Mouse (Mus musculus) left cerebral cortex, adult 2 months (tissue): ENCODE results near the gene Tacc2. TPM values are rescaled to one million over a fixed set of nuclear protein-coding genes. Genes with fewer than 3 reads are reported as not detected.

ENCODE experiments used
- DNase-seq, 2 experiments: peaks; one replicate each; pipeline ENCODE4 v3.0.0; 2021 to 2022; ENCODE audit warnings: low spot score in 2 of 2, mixed read lengths in 1 of 2; ENCODE audit errors: extremely low spot score in 1 of 2
- H3K27ac ChIP-seq: fragments of 200-600 bp; 2 replicates; pipeline ENCODE4 v1.8.1; 2022
- H3K4me3 ChIP-seq: fragments of 200-600 bp; 2 replicates; pipeline ENCODE4 v1.8.1; 2022
- CTCF ChIP-seq: fragments of 200-600 bp; IDR thresholded peaks from 2 replicates; pipeline ENCODE4 v1.8.1; 2022; ENCODE audit warnings: antibody characterized with exemption, mild to moderate bottlenecking, moderate library complexity
- intact Hi-C: fragments of 180-260 bp; cut with DNase I; formaldehyde crosslinking; loops from one replicate; pipeline ENCODE4 v1.15.1; 2025
- total RNA-seq, 2 experiments: library from RNA; stranded (reverse); gene quantifications; 2 replicates each; pipeline ENCODE4 v1.2.3; 2021

Gene Tacc2
- total RNA-seq, 2 experiments from 2014 or later = 65.9 to 67.6 TPM

DNA sequence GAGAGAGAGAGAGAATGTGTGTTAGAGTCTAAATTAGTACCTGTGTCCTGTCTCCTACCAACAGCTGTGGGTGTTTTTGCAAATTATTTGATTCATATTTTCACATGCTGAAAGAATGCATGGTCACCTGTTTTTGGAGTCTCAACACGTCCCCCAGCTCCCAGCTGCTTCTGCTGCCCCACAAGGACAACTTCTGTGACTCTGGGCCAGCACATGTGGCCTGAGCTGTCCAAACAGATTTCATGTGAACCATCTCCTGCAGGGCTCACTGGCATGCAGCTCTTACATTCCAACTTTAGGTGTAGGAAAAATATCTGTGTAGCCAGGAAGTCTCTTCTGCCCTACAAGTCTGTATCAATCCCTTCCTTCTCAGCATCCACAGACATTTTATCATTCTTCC, 51.4 kb downstream of the Tacc2 start:
- Histone ChIP-seq H3K4me3 (no peak overlapping the region), H3K27ac (no peak overlapping the region)
- TF ChIP-seq CTCF = no peak
- no peak for DNase-seq
- intact Hi-C loops = no loop called here

DNA sequence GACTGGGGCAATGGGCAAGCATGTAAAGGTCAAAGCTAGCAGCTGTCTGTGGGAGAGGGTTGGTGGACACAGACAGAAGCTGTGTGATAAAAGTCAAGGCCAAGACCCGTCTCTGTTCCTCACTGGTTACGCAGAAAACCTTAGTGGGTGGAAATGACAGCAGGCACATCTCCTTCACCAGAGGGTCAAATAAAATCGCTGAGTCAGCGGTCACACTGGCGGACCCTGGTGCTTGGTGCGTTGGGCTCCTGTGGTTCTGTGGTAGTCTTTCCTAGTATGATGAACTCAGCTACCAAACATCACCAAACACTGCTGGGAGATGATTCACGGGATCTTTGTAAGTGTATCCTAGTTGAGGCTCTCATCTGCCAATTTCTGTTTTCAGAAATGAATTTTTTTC, 52.8 kb downstream of the Tacc2 start:
- no peak for TF ChIP-seq CTCF
- intact Hi-C loops = no loop called here
- no peak for DNase-seq
- Histone ChIP-seq H3K27ac (no peak overlapping the region), H3K4me3 (no peak overlapping the region)

DNA sequence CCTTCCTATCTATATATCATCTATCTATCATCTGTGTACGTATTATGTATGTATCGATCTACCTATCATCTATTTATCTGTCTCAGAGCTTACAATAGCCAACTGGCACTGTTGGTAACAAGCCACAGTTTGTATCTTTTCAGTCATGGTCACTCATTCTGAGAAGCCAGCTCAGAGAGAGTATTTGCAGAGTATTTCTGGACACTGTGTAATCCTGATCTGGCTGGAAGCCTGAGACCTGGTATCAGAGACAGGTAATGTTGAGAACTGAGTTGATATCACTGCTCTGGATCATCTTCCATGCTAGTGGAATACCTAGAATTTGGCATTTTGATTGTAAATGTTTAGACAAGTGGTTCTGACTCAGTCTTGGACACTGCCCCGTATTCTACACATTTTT, 53.7 kb downstream of the Tacc2 start:
- DNase-seq = no peak
- TF ChIP-seq CTCF = no peak
- intact Hi-C loops = no loop called here

DNA sequence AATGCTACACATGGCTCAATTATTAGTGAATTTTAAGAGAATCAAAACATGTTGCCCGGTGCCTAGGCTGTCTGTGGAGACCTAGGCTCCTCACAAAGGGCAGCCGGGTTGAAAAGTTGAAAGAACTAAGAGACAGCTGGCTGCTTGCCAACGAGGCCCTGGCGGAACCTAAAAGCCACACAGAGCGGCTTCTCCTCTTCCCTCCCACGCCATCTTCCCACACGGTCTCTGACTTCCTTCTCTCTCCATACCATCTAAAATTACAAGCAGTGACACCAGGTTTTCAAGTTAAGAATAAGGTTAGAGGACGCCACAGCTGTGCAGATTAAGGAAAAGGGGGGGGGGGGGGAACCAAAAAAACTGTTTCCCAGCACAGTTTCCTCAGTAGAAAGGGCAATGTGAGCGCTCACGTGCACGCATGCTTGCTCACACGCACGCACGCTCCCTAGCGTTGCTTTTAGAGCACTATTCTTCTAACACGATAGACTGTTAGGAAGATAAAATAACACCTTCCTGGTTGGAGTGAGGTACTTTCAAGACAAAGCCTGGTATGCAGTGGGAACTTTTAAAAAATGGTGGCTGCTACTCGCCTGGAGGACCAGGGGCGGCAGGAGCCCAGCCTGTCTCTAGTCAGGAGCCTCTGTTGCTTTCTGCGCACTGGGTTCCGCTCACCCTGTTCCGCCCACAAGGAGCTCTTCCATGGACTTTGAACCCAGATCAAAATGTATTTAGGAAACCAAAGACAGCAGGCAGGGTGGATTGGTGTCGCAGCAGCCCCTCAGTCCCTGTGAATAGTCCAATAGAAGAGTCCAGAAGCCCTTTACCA, 54.5 kb downstream of the Tacc2 start:
- no peak for DNase-seq
- Histone ChIP-seq H3K27ac (no peak overlapping the region), H3K4me3 (no peak overlapping the region)
- TF ChIP-seq CTCF = no peak
- intact Hi-C loops = no loop called here

More for the DNA sequence above, 53.7 kb downstream of the Tacc2 start:
- Histone ChIP-seq H3K4me3 (no peak overlapping the region), H3K27ac (no peak overlapping the region)

DNA sequence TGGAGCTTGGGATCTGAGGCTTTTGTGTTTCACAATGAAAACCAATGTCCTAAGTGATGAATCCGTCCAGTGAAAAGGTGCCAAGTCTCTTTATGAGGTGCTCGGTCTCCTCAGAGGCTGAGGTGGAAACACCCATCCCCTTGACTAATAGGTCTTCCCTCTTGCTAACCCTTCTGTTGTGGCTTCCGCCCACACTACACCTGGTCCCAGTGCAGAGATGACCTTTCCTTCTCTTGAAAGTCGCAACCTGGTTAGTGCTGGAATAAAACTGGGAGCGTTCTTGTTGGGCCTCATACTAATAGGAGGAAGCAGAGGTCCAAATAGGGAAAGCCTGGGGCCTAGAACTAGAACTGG, 55.1 kb downstream of the Tacc2 start:
- DNase-seq = no peak
- Histone ChIP-seq H3K4me3 (no peak overlapping the region), H3K27ac (no peak overlapping the region)
- TF ChIP-seq CTCF = no peak
- intact Hi-C loops = no loop called here

DNA sequence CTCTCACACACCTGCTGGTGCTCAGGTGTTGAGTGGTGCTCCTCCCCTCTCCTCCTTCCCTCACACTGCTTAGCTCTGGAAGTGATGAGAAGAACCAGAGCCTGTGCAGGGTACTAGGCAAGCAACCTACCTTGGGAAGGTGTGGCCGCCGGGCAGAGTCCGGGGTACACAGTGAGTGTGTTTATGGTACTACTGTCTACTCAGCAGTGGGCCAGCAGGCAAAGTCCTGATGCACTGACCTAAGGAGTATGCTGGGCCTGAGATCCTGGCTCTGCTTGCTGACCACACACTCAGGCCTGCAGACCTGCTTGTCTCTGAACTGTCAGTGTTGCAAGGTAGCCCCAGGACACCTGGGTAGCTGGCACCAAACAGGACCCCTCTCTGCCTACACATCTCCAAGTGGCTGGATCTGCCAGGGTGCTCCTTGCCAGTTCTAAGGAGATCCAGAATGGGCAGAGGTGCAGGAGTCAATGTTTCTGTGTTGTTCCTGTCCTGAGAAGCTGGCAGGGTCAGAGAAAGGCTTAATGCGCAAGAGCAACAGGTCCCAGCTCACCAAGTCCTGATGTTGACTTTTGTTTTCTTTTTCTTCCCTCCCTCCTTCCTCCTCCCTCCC, 57.1 kb downstream of the Tacc2 start:
- no peak for TF ChIP-seq CTCF

DNA sequence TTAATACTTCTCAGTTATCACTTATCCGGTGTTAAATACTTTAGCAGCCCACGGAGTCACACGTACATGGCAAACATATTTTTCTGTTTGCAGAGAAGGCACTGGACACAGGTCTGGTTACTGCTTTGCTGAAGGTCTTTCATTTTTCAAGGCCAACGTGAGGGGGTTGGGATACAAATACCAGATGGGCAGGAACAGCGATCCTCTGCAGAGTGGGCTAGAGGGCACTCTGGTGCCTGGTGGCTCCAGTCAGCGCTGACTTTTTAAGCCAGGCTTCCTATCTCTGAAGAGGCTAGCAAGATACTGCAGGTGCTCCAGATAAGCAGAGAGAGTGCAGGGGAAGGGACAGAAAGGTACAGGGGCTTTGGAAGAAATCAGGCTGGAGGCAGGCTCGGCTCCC, 58.0 kb downstream of the Tacc2 start:
- no peak overlapping the region for H3K27ac ChIP-seq
- H3K4me3 ChIP-seq = no peak overlapping the region
- no peak for DNase-seq
- intact Hi-C loops = no loop called here
- TF ChIP-seq CTCF = no peak

More for the DNA sequence above, 57.1 kb downstream of the Tacc2 start:
- intact Hi-C loops = no loop called here
- Histone ChIP-seq H3K4me3 (no peak overlapping the region), H3K27ac (no peak overlapping the region)
- no peak for DNase-seq

DNA sequence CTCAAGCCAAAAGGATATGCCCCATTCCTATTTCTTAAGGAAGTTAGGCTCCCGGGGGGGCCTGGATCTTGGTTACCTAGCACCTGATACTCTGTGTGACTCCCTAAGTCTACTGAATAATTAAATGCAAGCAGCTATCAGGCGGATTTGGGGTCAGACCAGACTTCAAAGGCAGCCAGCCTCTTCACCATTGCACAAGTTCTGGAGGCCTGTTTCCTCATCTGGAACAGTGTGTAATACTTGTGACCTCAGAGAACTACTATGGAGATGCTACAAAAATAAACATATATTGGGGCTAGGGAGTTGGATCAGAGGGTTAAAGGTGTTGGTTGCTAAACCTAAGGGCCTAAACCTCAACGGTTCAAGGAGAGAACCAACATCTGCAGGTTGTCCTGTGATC, 59.0 kb downstream of the Tacc2 start:
- no peak overlapping the region for H3K27ac ChIP-seq
- no peak for DNase-seq
- intact Hi-C loops = no loop called here
- TF ChIP-seq CTCF = no peak
- no peak overlapping the region for H3K4me3 ChIP-seq

DNA sequence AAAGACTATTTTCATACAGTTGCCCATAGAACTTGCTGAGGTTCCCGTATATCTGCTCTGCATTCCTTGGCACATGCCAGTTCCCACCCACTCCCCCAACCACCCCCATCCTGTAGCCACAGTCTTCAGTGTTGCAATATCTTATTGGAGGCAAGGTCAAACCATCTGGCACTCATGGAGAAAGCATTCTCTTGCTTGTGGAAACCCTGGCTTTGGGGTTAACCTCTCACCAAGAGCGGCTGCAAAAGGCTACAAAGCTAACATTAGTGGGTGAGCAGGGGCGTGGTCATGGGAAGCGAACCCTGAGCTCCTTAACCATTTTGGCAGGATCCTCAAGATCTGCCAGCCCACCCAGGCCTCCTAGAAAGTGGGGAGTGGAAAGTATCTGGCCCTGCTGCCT, 59.7 kb downstream of the Tacc2 start:
- intact Hi-C loops = no loop called here
- no peak overlapping the region for H3K4me3 ChIP-seq
- no peak overlapping the region for H3K27ac ChIP-seq
- no peak for TF ChIP-seq CTCF
- no peak for DNase-seq

DNA sequence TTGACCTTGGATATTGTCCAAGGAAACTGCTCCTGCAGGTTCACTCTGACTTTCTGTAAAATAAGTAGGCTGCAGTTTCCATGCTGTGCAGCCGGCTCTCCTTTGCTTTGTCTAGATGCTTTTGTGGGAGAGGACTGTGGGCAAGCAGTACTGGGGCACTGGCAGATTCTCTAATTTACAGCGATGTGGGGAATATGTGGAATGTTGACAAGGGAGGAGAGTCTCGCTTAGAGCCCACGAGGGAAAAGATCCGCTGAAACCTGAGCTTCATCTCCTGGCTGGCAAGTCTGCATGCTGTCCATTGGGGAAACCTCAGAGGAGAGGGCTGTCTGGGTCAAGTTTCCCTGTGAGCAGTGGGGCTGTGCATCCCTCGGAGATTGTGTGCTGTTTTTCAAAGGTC, 60.6 kb downstream of the Tacc2 start:
- Histone ChIP-seq H3K4me3 (no peak overlapping the region), H3K27ac (no peak overlapping the region)
- no peak for TF ChIP-seq CTCF
- intact Hi-C loops = no loop called here
- no peak for DNase-seq

DNA sequence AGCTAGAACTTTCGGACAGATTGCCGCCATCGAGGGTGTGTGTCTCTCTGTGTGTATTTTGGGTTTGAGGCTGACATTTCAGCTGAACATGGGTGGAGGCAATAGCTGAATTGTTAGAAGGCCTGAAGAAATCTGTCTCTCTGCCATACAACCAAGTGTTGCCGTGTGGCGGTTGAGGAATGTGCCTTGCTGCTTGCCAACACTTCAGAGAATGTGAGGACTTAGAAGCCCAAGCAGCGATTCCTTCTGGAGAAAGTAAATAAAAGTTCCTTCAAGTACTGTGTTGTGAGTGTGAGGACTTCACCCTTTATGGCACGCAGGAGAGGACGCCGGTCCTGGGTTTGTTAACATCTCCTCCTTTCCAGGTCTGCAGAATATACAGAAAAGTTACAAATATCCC, 63.4 kb downstream of the Tacc2 start:
- no peak overlapping the region for H3K4me3 ChIP-seq
- intact Hi-C loops = no loop called here
- no peak for TF ChIP-seq CTCF
- H3K27ac ChIP-seq = no peak overlapping the region
- DNase-seq = no peak

DNA sequence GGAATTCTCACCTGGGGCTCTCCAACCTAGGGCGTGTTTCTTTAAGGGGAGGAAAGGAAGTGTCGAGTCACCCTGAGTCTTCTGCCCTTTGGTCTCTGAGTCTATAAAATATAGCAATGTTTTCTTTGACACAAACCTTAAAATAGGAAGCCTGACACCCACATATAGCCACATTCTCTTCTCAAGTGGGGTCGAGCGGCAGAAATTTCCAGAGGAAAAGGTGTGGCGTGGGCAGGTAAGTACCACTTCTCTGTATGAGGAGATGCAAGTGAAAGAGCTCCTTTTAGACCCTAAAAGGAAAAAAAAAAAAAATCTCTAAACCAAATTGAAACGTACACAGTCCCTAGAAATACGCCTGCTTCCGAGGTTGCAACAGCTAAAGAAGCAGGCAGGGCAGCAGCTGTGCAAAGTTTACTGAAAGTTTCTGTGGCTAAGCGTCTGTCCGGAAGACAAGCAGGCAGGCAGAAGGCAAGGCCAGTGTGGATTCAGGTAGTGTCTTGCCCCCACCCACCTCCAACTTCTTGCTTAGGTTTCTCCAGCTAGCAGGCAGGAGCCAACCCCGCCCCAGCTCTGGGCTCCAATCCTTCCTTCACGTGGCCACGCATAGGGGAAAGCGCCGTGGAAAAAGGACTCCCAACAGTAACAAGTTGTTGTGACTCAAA, 68.2 kb downstream of the Tacc2 start:
- H3K27ac ChIP-seq = peak overlapping the region; percentile 84
- DNase-seq = no peak
- intact Hi-C loops = loop anchor here (5.0 kb wide), 1 partner anchor 98 kb away; no protein-coding TSS in a partner anchor
- H3K4me3 ChIP-seq = peak overlapping the region; percentile 54
- TF ChIP-seq CTCF = no peak
